Mouse (Mus musculus) stomach, embryonic 14.5 days (tissue): Measurements from ENCODE around the gene Ntm. TPM values are rescaled to one million over a fixed set of nuclear protein-coding genes. Genes with fewer than 3 reads are reported as not detected.

Source experiments
- ATAC-seq: fragments of 200-750 bp; cut with Nextera tagmentation; 2 replicates; pipeline ENCODE4 v1.8.0; 2017; ENCODE audit warnings: low read depth, moderate TSS enrichment; ENCODE audit not compliant: insufficient number of reproducible peaks, insufficient read depth, low FRiP score
- H3K27ac ChIP-seq: fragments of 300-500 bp; sonication (generic); 2 replicates; pipeline ENCODE4 v1.5.1; 2014; ENCODE audit warnings: mild to moderate bottlenecking, low read length, moderate library complexity, mixed read lengths
- H3K27me3 ChIP-seq: fragments of 300-500 bp; sonication (generic); 2 replicates; pipeline ENCODE4 v1.6.1; 2014; ENCODE audit warnings: low read length, control low read depth, mixed read lengths; ENCODE audit not compliant: control insufficient read depth, insufficient read depth
- H3K36me3 ChIP-seq: fragments of 300-500 bp; sonication (generic); 2 replicates; pipeline ENCODE4 v1.6.1; 2014; ENCODE audit warnings: mild to moderate bottlenecking, control low read depth, low read length, moderate library complexity, mixed read lengths; ENCODE audit not compliant: control insufficient read depth, insufficient read depth
- H3K4me1 ChIP-seq: fragments of 300-500 bp; sonication (generic); 2 replicates; pipeline ENCODE4 v1.6.1; 2014; ENCODE audit warnings: low read length, control low read depth, mixed read lengths; ENCODE audit not compliant: control insufficient read depth, insufficient read depth
- H3K4me2 ChIP-seq: fragments of 300-500 bp; sonication (generic); replicated peaks from 2 replicates; pipeline ENCODE4 v1.6.1; 2014; ENCODE audit warnings: low read depth, low read length, control low read depth
- H3K4me3 ChIP-seq: fragments of 300-500 bp; sonication (generic); 2 replicates; pipeline ENCODE4 v1.5.1; 2014; ENCODE audit warnings: low read depth, low read length, control low read depth
- H3K9ac ChIP-seq: fragments of 300-500 bp; sonication (generic); replicated peaks from 2 replicates; pipeline ENCODE4 v1.6.1; 2014; ENCODE audit warnings: low read depth, mild to moderate bottlenecking, control low read depth, low read length, moderate library complexity, mixed read lengths
- H3K9me3 ChIP-seq: fragments of 300-500 bp; sonication (generic); 2 replicates; pipeline ENCODE4 v1.6.1; 2016; ENCODE audit warnings: low read depth, low read length, control low read depth; ENCODE audit not compliant: control insufficient read depth
- WGBS: fragments of 180-500 bp; shearing (Covaris S2); extraction: QIAGEN DNeasy Blood & Tissue Kit; methylation state at CpG from one replicate; pipeline ENCODE4 v1.1.7; 2014; 5-methylcytosine and 5-hydroxymethylcytosine counted together
- polyA plus RNA-seq: library from polyadenylated mRNA; unstranded; fragments of >200 nt; fragmentation: Nextera tagmentation; extraction: Ambion mirVana; gene quantifications from 2 replicates; pipeline ENCODE4 v1.2.1, GENCODE M21; 2014

Ntm gene
- polyA plus RNA-seq, 1 experiment from 2014 or later, result 19.7 TPM

DNA sequence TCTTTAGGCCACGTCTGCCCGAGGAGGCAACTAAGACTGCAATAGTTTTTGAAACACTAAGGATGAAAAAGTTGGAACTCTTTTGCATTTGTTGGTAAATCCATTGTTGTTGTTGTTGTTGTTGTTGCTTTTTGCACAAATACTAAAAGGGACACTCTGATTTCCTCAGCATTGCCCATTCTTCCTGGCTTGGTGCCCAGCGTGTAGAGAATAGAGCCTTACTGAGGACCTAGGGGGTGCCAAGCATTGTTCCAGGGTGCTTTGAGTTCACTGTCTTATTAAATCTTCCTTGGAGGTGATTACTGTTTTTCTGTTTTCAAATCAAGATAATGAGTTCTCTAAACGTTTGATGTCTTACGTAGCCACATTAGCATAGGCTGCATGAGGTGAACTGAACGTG, 428.2 kb downstream of the Ntm start:
- 83% methylated on average over 6 of the region's 6 CpGs for WGBS
- Histone ChIP-seq H3K4me2 (no peak overlapping the region), H3K27ac (no peak overlapping the region), H3K4me3 (no peak overlapping the region), H3K4me1 (no peaks in the 10 kb centered on the region), H3K27me3 (no peaks in the 10 kb centered on the region), H3K36me3 (no peaks in the 10 kb centered on the region), H3K9me3 (no peaks in the 10 kb centered on the region), H3K9ac (no peak overlapping the region)
- no peak for ATAC-seq

DNA sequence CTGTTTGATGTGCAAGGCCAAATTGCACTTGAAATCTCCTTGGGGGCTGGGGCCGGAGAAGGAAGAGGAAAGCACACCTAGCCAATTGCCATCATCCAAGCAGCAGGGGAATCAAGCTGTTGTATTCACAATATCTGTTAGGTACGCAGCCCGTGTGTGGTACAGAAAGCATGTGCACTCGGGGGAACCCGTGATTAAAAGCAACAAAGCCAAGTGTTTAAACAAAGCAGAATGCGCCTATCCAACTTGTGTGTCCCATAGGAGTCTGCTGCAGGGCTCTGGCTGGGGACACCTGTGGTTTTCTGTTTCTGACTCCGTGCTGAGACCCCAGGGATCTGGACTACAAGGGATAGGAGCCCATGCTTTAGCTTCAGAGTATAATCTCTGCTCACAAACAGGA, 428.6 kb downstream of the Ntm start:
- Histone ChIP-seq H3K27me3 (no peaks in the 10 kb centered on the region), H3K4me2 (no peak overlapping the region), H3K9me3 (no peaks in the 10 kb centered on the region), H3K4me3 (no peak overlapping the region), H3K9ac (no peak overlapping the region), H3K27ac (no peak overlapping the region), H3K36me3 (no peaks in the 10 kb centered on the region), H3K4me1 (no peaks in the 10 kb centered on the region)
- 55% methylated on average over 7 of the region's 7 CpGs for WGBS
- no peak for ATAC-seq

DNA sequence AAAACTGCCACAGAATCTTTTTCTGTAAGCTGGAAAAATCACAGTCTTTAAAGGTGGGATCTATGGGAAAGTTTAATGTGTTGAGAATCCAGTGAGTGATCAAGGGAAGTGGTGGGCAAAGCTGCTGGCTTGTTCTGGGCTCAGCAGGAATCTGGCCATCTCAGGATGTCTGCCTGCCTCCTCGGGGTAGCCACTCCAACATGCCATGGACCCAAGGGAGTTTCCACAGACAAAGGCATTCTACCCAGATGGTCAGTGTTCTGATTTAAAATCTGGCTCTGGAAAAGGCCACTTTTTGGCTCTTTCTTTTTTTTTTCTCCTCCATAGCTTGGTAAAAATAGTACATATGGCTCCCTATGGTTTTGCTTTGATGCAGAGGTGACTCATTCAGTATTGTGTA, 429.4 kb downstream of the Ntm start:
- WGBS, result 36% methylated on average over 1 of the region's 1 CpGs
- no peaks in the 10 kb centered on the region for H3K9me3 ChIP-seq
- no peak overlapping the region for H3K4me2 ChIP-seq
- no peaks in the 10 kb centered on the region for H3K4me1 ChIP-seq
- no peak overlapping the region for H3K9ac ChIP-seq
- H3K4me3 ChIP-seq, result no peak overlapping the region
- H3K27me3 ChIP-seq, result no peaks in the 10 kb centered on the region
- no peak for ATAC-seq
- no peak overlapping the region for H3K27ac ChIP-seq
- no peaks in the 10 kb centered on the region for H3K36me3 ChIP-seq

DNA sequence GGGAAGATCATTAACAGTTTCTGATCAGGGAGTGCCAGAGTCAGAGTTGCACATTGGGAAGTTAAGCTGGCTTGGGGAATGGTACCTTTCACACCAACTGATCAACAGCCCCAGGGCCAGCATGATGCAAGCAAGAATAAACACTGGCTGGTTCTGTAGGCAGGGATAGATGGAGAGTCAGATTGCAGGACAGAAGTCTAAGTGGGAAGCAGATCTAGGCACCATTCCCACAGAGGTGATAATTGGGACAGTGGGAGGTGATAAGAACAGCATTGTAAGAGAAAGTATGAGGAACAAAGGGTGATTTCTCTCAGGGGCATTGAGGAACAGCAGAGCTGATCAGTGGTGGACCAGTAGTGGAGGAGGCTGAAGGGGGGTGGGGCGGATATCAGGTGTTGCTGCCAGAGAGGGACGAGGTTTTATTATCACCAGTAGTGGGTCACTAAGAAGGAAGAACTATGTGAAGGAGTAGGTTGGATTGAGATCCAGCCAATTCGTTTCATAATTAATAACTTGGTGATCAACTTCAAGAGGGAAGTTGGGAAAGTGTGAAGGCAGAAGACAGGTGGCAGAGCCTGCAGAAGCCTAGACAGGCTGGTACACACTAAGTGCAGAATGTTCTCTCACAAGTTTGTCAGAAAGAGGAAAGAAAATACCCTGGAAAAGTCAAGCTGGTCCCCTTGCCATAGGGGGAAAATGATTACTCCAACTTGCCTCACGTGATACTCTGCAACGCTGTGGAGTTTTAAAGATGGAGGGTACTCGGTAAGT, 431.6 kb downstream of the Ntm start:
- H3K4me2 ChIP-seq, result no peak overlapping the region

DNA sequence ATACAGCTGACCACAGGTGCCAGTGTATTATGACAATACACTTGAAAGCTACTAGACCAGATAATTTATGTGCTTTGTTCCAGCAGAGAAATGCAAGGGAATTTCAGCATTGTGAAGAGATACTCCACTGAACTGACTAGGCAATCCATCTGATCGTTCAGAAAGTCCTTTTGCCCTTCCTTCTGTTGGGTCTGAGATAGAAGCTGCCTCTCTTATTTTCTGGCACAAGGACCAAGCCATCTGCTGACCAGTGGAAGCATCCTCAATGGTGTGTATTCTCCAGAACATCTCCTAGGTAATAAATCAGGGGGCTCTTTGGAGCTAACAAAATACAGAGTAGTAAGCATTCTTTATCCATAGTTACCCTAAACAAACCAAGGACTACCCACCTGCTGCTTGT, 438.8 kb downstream of the Ntm start:
- WGBS, result 72% methylated on average over 1 of the region's 1 CpGs

More for the DNA sequence above, 431.6 kb downstream of the Ntm start:
- no peaks in the 10 kb centered on the region for H3K36me3 ChIP-seq
- H3K27ac ChIP-seq, result no peak overlapping the region
- ATAC-seq, result no peak
- no peaks in the 10 kb centered on the region for H3K9me3 ChIP-seq
- 78% methylated on average over 6 of the region's 6 CpGs for whole genome bisulfite sequencing
- no peak overlapping the region for H3K9ac ChIP-seq
- H3K4me1 ChIP-seq, result no peaks in the 10 kb centered on the region
- no peaks in the 10 kb centered on the region for H3K27me3 ChIP-seq
- H3K4me3 ChIP-seq, result no peak overlapping the region

DNA sequence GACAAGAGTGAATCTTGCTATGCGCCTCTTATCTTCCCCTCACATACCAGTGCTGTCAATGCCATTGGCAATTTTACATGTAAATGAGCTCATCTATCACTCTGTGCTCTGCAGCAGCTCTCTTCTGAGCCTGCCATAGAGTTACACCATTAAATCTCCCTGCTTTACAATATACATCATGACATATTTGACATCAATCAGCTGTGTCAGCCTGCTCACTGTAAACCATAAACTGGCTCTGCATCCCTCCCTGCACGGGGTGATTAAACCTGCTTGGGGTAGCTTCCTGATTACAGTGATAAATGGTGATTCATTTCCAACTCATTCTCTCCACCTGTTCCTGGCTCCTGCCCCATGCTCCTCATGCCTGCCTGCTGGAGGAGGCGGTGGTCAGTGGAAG, 439.7 kb downstream of the Ntm start:
- Histone ChIP-seq H3K9me3 (no peaks in the 10 kb centered on the region), H3K4me2 (no peak overlapping the region), H3K4me3 (no peak overlapping the region), H3K36me3 (no peaks in the 10 kb centered on the region), H3K9ac (no peak overlapping the region), H3K27ac (no peak overlapping the region), H3K4me1 (no peaks in the 10 kb centered on the region), H3K27me3 (no peaks in the 10 kb centered on the region)
- WGBS, result 42% methylated on average over 3 of the region's 3 CpGs
- ATAC-seq, result no peak

More for the DNA sequence above, 438.8 kb downstream of the Ntm start:
- no peaks in the 10 kb centered on the region for H3K27me3 ChIP-seq
- H3K4me1 ChIP-seq, result no peaks in the 10 kb centered on the region
- no peaks in the 10 kb centered on the region for H3K9me3 ChIP-seq
- H3K4me3 ChIP-seq, result no peak overlapping the region
- no peaks in the 10 kb centered on the region for H3K36me3 ChIP-seq
- no peak overlapping the region for H3K4me2 ChIP-seq
- no peak for ATAC-seq
- no peak overlapping the region for H3K27ac ChIP-seq
- H3K9ac ChIP-seq, result no peak overlapping the region

DNA sequence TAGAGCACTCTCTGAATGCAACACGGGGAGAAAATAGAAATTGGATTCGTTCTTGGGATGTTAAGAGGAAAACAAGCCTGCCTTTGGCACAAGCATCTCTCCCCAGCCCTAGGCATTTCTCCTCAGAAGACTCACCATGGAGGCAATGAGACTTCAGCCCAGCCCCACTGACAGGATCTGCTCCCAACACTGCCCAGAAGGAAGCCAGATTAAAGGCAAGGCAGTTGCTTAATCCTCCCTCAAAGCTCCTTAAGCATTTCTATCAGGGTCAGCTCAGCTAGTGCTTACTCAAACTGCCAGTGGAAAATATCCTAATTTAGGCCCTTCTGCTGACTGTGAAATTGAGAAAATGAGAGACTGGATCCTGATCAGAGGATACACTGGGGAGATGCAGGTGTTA, 443.8 kb downstream of the Ntm start:
- no peaks in the 10 kb centered on the region for H3K27me3 ChIP-seq
- H3K4me3 ChIP-seq, result no peak overlapping the region
- no peak overlapping the region for H3K9ac ChIP-seq
- H3K36me3 ChIP-seq, result no peaks in the 10 kb centered on the region
- ATAC-seq, result no peak
- no peak overlapping the region for H3K4me2 ChIP-seq
- no peaks in the 10 kb centered on the region for H3K9me3 ChIP-seq
- WGBS, result 70% methylated on average over 2 of the region's 2 CpGs
- no peak overlapping the region for H3K27ac ChIP-seq
- no peaks in the 10 kb centered on the region for H3K4me1 ChIP-seq

DNA sequence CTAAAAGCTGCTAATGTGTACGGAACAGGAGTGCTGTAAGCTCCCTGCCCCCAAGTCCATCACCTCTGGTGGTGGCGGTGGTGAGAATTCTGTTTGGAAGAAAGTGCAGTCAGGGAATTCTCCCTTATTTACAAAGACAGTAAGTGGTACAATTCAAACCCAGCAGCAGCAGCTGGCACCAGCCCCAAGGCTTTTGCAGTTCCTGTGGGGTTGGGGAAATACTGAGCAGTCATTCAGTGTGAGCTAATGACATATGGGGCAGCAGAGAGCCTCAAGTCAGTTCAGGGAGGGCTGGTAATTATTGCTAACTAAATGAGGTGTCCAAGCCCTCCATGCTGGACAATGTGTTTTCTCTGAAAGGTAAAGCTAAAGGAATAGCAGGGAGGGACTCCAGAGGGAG, 446.3 kb downstream of the Ntm start:
- 54% methylated on average over 2 of the region's 2 CpGs for WGBS
- H3K36me3 ChIP-seq, result no peaks in the 10 kb centered on the region
- no peak overlapping the region for H3K9ac ChIP-seq
- no peak overlapping the region for H3K4me3 ChIP-seq
- H3K4me2 ChIP-seq, result no peak overlapping the region
- no peaks in the 10 kb centered on the region for H3K4me1 ChIP-seq
- H3K27ac ChIP-seq, result no peak overlapping the region
- H3K9me3 ChIP-seq, result no peaks in the 10 kb centered on the region
- no peaks in the 10 kb centered on the region for H3K27me3 ChIP-seq
- ATAC-seq, result no peak
